Mouse (Mus musculus): ENCODE data around the gene Fbp2. TPM values are rescaled to one million over a fixed set of nuclear protein-coding genes. Genes with fewer than 3 reads are reported as not detected.
"Not testable (repeated sequence)": the region's sequence is repeated elsewhere in the genome, so short reads cannot be mapped to it uniquely, and the experiment has no call there.

Fbp2 gene
- polyA plus RNA-seq, 1 experiment from 2014 or later = not detected

- Histone ChIP-seq H3K4me1 (replicated peaks; ENCODE audit: control insufficient read depth, insufficient read depth, low read length) (no peaks in the 10 kb centered on the region), H3K9me3 (ENCODE audit: control insufficient read depth, low read length) (no peaks in the 10 kb centered on the region), H3K27me3 (ENCODE audit: control insufficient read depth, insufficient read depth, low read length) (no peaks in the 10 kb centered on the region), H3K4me2 (replicated peaks; ENCODE audit: low read depth, low read length) (no peak overlapping the region), H3K36me3 (ENCODE audit: control insufficient read depth, insufficient read depth, low read length) (no peaks in the 10 kb centered on the region), H3K27ac (ENCODE audit: low read depth, low read length) (no peak overlapping the region), H3K9ac (ENCODE audit: low read depth, low read length) (no peak overlapping the region), H3K4me3 (ENCODE audit: low read depth, low read length) (no peak overlapping the region)
- ATAC-seq (ENCODE audit: low FRiP score) (no peak), DNase-seq (ENCODE audit: low spot score) (no peak)
- WGBS = 66% methylated on average over 3 of the region's 3 CpGs
Observed at GRCm38 (mm10) chr13:62872252-62872651, 14.0 kb upstream of the Fbp2 start.

- no peak overlapping the region for H3K9ac ChIP-seq (ENCODE audit: low read depth, low read length)
- 86% methylated on average over 2 of the region's 2 CpGs for WGBS
- no peak overlapping the region for H3K27ac ChIP-seq (ENCODE audit: low read depth, low read length)
- H3K4me3 ChIP-seq (ENCODE audit: low read depth, low read length) = no peak overlapping the region
- no peaks in the 10 kb centered on the region for H3K4me1 ChIP-seq (replicated peaks; ENCODE audit: control insufficient read depth, insufficient read depth, low read length)
- no peaks in the 10 kb centered on the region for H3K27me3 ChIP-seq (ENCODE audit: control insufficient read depth, insufficient read depth, low read length)
- H3K4me2 ChIP-seq (replicated peaks; ENCODE audit: low read depth, low read length) = no peak overlapping the region
- H3K9me3 ChIP-seq (ENCODE audit: control insufficient read depth, low read length) = no peaks in the 10 kb centered on the region
- H3K36me3 ChIP-seq (ENCODE audit: control insufficient read depth, insufficient read depth, low read length) = no peaks in the 10 kb centered on the region
- no peak for DNase-seq (ENCODE audit: low spot score)
- ATAC-seq (ENCODE audit: low FRiP score) = no peak
Observed at GRCm38 (mm10) chr13:62870605-62871004, 12.4 kb upstream of the Fbp2 start.

DNA sequence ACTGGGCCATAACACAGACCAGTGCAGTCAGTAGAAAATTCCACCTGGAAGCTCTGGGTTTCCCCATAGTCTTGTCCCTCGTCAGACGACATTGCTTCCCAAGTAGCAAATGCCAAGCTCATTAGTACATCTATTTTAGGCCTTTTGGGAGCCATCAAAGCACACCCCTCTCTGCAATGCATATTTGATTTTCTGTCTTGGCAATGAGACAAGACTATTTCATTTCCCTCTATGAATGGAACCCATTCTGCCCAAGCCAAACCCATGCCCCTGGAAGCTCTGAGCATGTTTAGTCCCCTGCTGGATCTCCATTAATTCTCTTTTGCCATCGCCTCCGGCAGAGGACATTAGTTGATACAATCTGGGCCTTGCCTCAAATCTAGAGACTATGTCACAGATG lies 8.6 kb upstream of the Fbp2 start:
- Histone ChIP-seq H3K27me3 (ENCODE audit: control insufficient read depth, insufficient read depth, low read length) (no peaks in the 10 kb centered on the region), H3K9me3 (ENCODE audit: control insufficient read depth, low read length) (no peaks in the 10 kb centered on the region), H3K4me1 (replicated peaks; ENCODE audit: control insufficient read depth, insufficient read depth, low read length) (no peaks in the 10 kb centered on the region), H3K4me3 (ENCODE audit: low read depth, low read length) (no peak overlapping the region), H3K36me3 (ENCODE audit: control insufficient read depth, insufficient read depth, low read length) (no peaks in the 10 kb centered on the region), H3K4me2 (replicated peaks; ENCODE audit: low read depth, low read length) (no peak overlapping the region), H3K27ac (ENCODE audit: low read depth, low read length) (no peak overlapping the region), H3K9ac (ENCODE audit: low read depth, low read length) (no peak overlapping the region)
- WGBS = 90% methylated on average over 4 of the region's 4 CpGs
- DNase-seq (ENCODE audit: low spot score) (no peak), ATAC-seq (ENCODE audit: low FRiP score) (no peak)

DNA sequence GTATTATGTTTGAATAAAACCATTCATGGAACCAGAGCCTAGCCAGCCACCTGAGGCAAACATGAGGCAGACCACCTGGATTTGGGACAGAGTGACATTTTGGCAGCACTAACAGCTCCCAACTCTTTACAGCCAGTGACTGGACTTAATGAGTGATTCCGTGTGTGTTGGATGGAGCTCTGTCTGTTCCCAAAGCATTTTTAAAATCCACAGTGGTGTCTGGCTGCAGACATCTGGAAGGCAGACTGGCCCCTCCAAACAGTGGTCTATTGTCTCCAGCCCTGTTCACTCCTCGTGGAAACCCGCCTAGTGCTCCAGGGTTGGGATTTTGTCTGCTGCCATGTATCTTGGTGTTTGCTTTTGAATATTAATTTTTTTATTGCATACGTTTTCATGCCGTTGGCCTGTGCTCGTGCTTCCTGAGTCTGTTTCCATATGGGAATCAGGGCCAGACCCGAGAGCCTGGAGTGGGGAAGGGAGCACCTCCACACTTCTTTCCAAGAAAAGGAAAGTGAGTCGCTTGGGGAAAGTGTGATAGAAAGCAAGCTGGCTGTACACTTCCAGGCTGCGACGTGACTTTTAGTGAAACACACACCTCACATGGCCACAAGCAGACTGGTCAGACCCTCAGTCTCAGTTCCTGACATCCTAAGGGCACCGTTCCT lies 7.6 kb upstream of the Fbp2 start:
- ATAC-seq (ENCODE audit: low FRiP score) (no peak), DNase-seq (ENCODE audit: low spot score) (no peak)
- 75% methylated on average over 11 of the region's 11 CpGs for WGBS
- no peaks in the 10 kb centered on the region for H3K4me1 ChIP-seq (replicated peaks; ENCODE audit: control insufficient read depth, insufficient read depth, low read length)
- no peaks in the 10 kb centered on the region for H3K27me3 ChIP-seq (ENCODE audit: control insufficient read depth, insufficient read depth, low read length)
- H3K27ac ChIP-seq (ENCODE audit: low read depth, low read length) = no peak overlapping the region
- H3K4me2 ChIP-seq (replicated peaks; ENCODE audit: low read depth, low read length) = no peak overlapping the region
- H3K4me3 ChIP-seq (ENCODE audit: low read depth, low read length) = no peak overlapping the region
- no peak overlapping the region for H3K9ac ChIP-seq (ENCODE audit: low read depth, low read length)
- no peaks in the 10 kb centered on the region for H3K36me3 ChIP-seq (ENCODE audit: control insufficient read depth, insufficient read depth, low read length)
- no peaks in the 10 kb centered on the region for H3K9me3 ChIP-seq (ENCODE audit: control insufficient read depth, low read length)

DNA sequence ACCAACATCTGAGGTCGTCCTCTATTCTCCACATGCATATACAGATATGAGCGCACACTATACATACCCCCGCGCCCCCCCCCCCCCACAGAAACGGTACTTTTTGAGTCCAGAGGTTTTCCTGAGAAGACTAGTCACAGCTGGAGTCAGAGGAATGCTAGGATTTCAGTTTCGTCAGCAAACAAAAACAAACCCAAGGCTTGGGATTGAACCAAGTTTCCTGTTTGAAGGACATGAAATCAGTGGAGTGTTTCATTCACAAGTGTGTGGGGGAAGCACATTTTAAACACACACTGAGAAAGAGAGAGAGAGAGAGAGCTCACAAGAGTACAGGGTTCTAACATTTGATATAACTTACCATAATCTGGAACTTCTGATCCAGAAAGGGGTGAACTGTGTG lies 5.5 kb upstream of the Fbp2 start:
- ATAC-seq (ENCODE audit: low FRiP score) (no peak), DNase-seq (ENCODE audit: low spot score) (no peak)
- no peaks in the 10 kb centered on the region for H3K4me1 ChIP-seq (replicated peaks; ENCODE audit: control insufficient read depth, insufficient read depth, low read length)
- H3K4me3 ChIP-seq (ENCODE audit: low read depth, low read length) = no peak overlapping the region
- no peaks in the 10 kb centered on the region for H3K27me3 ChIP-seq (ENCODE audit: control insufficient read depth, insufficient read depth, low read length)
- H3K27ac ChIP-seq (ENCODE audit: low read depth, low read length) = no peak overlapping the region
- no peak overlapping the region for H3K4me2 ChIP-seq (replicated peaks; ENCODE audit: low read depth, low read length)
- H3K9me3 ChIP-seq (ENCODE audit: control insufficient read depth, low read length) = no peaks in the 10 kb centered on the region
- WGBS = 71% methylated on average over 6 of the region's 6 CpGs
- no peak overlapping the region for H3K9ac ChIP-seq (ENCODE audit: low read depth, low read length)
- no peaks in the 10 kb centered on the region for H3K36me3 ChIP-seq (ENCODE audit: control insufficient read depth, insufficient read depth, low read length)

GRCm38 (mm10) chr13:62862875-62863274 lies 4.7 kb upstream of the Fbp2 start:
- DNase-seq (ENCODE audit: low spot score) (no peak), ATAC-seq (ENCODE audit: low FRiP score) (no peak)
- no peak overlapping the region for H3K4me2 ChIP-seq (replicated peaks; ENCODE audit: low read depth, low read length)
- no peaks in the 10 kb centered on the region for H3K36me3 ChIP-seq (ENCODE audit: control insufficient read depth, insufficient read depth, low read length)
- H3K4me3 ChIP-seq (ENCODE audit: low read depth, low read length) = no peak overlapping the region
- no peaks in the 10 kb centered on the region for H3K9me3 ChIP-seq (ENCODE audit: control insufficient read depth, low read length)
- no peak overlapping the region for H3K27ac ChIP-seq (ENCODE audit: low read depth, low read length)
- H3K9ac ChIP-seq (ENCODE audit: low read depth, low read length) = no peak overlapping the region
- no peaks in the 10 kb centered on the region for H3K27me3 ChIP-seq (ENCODE audit: control insufficient read depth, insufficient read depth, low read length)
- no peaks in the 10 kb centered on the region for H3K4me1 ChIP-seq (replicated peaks; ENCODE audit: control insufficient read depth, insufficient read depth, low read length)
- 90% methylated on average over 3 of the region's 3 CpGs for WGBS

DNA sequence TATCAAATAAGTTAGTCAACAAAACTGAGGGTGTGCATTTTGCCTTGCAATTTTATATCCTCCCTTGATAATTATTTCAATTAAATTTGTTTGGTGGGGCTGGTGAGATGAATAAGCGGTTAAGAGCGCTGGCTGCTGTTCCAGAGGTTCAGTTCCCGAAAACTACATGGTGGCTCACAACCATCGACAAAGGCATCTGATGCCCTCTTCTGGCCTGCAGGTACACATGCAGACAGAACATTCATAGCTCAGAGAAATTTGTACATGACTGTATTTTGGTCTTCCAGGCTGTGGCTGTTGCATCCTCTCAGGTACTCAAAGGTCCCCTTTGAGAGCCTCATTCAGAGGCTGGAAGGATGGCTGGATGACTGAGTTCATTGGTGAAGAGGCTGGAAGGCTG lies 1.8 kb upstream of the Fbp2 start:
- Histone ChIP-seq H3K36me3 (ENCODE audit: control insufficient read depth, insufficient read depth, low read length) (no peaks in the 10 kb centered on the region), H3K9me3 (ENCODE audit: control insufficient read depth, low read length) (no peaks in the 10 kb centered on the region), H3K4me2 (replicated peaks; ENCODE audit: low read depth, low read length) (no peak overlapping the region), H3K27ac (ENCODE audit: low read depth, low read length) (no peak overlapping the region), H3K9ac (ENCODE audit: low read depth, low read length) (no peak overlapping the region), H3K4me3 (ENCODE audit: low read depth, low read length) (no peak overlapping the region), H3K27me3 (ENCODE audit: control insufficient read depth, insufficient read depth, low read length) (no peaks in the 10 kb centered on the region), H3K4me1 (replicated peaks; ENCODE audit: control insufficient read depth, insufficient read depth, low read length) (no peaks in the 10 kb centered on the region)
- no peak for DNase-seq (ENCODE audit: low spot score)
- ATAC-seq (ENCODE audit: low FRiP score) = no peak
- WGBS = 92% methylated on average over 4 of the region's 4 CpGs

GRCm38 (mm10) chr13:62859251-62859650 lies 1.0 kb upstream of the Fbp2 start:
- H3K9me3 ChIP-seq (ENCODE audit: control insufficient read depth, low read length); H3K9ac ChIP-seq (ENCODE audit: low read depth, low read length); H3K36me3 ChIP-seq (ENCODE audit: control insufficient read depth, insufficient read depth, low read length); H3K27ac ChIP-seq (ENCODE audit: low read depth, low read length); DNase-seq (ENCODE audit: low spot score); H3K4me3 ChIP-seq (ENCODE audit: low read depth, low read length); H3K27me3 ChIP-seq (ENCODE audit: control insufficient read depth, insufficient read depth, low read length); ATAC-seq (ENCODE audit: low FRiP score); H3K4me1 ChIP-seq (replicated peaks; ENCODE audit: control insufficient read depth, insufficient read depth, low read length); H3K4me2 ChIP-seq (replicated peaks; ENCODE audit: low read depth, low read length): not testable (repeated sequence)
- 84% methylated on average over 10 of the region's 10 CpGs for WGBS

DNA sequence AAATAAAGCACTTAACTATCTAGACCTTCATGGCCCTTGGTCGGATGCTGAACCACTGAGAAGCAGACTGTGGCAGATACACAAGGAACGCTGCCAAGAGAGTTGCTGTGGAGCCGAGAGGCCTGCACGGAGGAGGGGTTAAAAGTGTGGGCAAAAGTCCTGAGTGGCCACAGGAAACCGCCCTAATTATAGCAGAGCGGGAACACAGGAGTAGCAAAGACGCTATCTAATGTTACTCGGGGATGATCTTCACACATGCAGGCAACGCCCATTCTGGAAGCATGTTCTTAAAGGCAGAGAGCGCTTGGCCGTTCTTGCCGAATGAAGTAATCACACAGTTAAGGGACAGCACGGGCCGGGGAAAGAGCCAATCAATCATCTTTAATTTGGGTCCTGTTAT lies 1.4 kb downstream of the Fbp2 start:
- no peaks in the 10 kb centered on the region for H3K27me3 ChIP-seq (ENCODE audit: control insufficient read depth, insufficient read depth, low read length)
- no peak overlapping the region for H3K9ac ChIP-seq (ENCODE audit: low read depth, low read length)
- no peaks in the 10 kb centered on the region for H3K4me1 ChIP-seq (replicated peaks; ENCODE audit: control insufficient read depth, insufficient read depth, low read length)
- no peak overlapping the region for H3K4me3 ChIP-seq (ENCODE audit: low read depth, low read length)
- H3K4me2 ChIP-seq (replicated peaks; ENCODE audit: low read depth, low read length) = no peak overlapping the region
- DNase-seq (ENCODE audit: low spot score) (no peak), ATAC-seq (ENCODE audit: low FRiP score) (peak; percentile 14; the same call in 1 of the 2 replicates)
- H3K9me3 ChIP-seq (ENCODE audit: control insufficient read depth, low read length) = no peaks in the 10 kb centered on the region
- H3K27ac ChIP-seq (ENCODE audit: low read depth, low read length) = no peak overlapping the region
- WGBS = 86% methylated on average over 14 of the region's 14 CpGs
- H3K36me3 ChIP-seq (ENCODE audit: control insufficient read depth, insufficient read depth, low read length) = no peaks in the 10 kb centered on the region

All from hindbrain, embryonic 11.5 days (tissue).